Mouse (Mus musculus): ENCODE measurements around the gene Tia1.

DNA sequence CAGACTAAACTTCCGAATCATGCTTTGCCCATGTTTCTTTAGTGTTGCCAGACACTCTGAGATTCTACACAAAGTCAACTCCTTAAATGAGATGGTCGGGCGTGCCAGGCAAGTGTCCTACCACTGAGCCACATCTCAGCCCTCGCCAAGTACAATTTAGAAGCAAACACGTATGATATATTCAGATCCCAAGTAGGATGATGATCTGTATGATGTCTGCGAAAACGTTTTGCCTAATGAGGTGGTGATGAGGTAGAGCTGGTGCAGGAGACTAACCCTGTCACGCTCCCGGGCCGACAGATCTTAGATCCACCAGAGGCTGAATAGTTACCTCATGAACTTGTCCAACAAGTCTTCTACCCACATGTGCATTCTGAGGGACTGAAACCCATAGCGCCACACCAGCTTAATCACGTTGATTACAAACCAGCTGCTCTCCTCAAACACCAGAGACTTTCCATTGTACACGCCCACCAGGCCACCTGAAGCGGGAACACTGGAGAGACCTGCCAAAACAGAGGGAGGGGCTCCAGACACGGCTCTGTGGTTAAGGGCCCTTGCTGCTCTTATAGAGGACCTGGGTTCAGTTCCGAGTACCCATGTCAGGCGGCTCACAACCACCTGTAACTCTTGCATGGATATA is 9.8 kb upstream of the Tia1 start:
- no peak for TF ChIP-seq CTCF (IDR thresholded peaks at IDR 0.05; ENCODE audit: control insufficient read depth, insufficient read depth, low read length)
- TF ChIP-seq POLR2A (IDR thresholded peaks at IDR 0.05; ENCODE audit: borderline replicate concordance, control insufficient read depth, low read depth, low read length): no peak
